Mouse (Mus musculus): ENCODE measurements at regions not wholly inside any gene's neighbourhood (a gene's known extent, or its start where the extent isn't known, plus 50 kb on each side); places are given as distances from the start of the nearest gene placed in this dataset.

- TF ChIP-seq POLR2A (IDR thresholded peaks at IDR 0.05; ENCODE audit: low read depth, low read length), result no peak
- TF ChIP-seq CTCF (IDR thresholded peaks at IDR 0.05; ENCODE audit: extremely low read depth, insufficient read depth, insufficient read length, insufficient replicate concordance), result no peak
Observed at GRCm38 (mm10) chr1:57040201-57040600, 61.8 kb upstream of the Satb2 start.

Measured in spleen, adult 2 months (tissue).